Mouse (Mus musculus): ENCODE measurements around the gene Tesk1.
"Not testable (repeated sequence)": the region's sequence is repeated elsewhere in the genome, so short reads cannot be mapped to it uniquely, and the experiment has no call there.

The Tesk1 gene

DNA sequence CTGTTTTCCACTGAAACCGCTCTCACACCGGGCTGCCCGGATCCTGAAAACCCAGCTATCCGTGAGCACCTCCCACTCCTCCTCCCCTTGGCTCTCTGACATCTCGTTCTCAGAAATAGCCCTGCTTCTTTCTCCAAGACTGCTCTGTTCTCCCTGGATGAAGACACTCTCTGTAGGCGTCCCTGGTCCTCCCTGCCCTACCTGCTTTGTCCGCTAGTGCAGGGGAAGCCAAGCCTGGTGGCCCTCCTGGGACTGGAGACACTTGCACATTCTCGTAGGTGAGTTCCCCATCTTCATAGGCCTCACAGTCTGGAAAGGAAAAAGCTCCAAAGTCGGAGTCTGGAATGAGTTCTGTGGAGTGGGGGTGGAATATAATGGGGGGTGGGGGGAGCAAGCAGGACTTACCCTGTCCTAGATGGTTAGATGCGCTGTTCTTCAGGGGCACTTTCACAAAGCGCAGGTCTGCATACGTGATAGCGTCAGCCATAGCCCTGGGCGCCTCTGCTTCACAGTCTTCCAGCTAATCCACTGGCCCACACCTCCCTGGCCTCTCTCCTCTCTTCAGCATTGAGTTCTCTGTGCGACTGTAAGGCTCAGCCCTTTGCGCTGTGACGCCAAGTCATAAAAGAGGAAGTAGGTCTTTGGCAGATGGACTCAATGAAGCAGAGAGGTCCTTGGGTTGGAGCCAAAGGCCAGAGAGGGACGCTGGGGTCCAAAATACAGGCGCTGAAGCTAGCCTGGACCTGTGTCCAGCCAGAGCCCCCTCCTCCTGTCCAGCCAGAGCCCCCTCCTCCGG lies 12.5 kb downstream of the Tesk1 start, which contains the start of gene Cd72:
TSS of gene Cd72 (minus strand) at position 588 of the 796 bp plus-strand sequence.
- DNase-seq, result no peak

DNA sequence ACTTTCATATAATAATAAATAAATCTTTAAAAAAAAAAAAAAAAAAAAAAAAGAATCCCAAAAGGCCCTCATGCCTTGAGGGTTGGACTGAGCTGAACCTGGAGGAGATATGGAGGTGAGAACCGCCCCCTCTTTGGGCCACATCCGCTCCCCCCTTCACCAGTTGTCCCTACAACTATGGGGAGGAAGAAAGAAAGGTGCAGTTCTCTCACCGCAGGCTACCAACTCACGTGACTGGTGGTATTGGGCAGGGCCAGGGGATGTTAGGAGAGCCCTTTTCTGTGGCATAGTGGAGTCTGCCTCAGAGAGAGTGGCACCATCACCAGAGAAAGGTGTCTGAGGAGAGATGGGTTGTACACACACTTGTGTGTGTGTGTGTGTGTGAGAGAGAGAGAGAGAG lies 14.7 kb downstream of the Tesk1 start:
- peak; percentile 74 for DNase-seq

DNA sequence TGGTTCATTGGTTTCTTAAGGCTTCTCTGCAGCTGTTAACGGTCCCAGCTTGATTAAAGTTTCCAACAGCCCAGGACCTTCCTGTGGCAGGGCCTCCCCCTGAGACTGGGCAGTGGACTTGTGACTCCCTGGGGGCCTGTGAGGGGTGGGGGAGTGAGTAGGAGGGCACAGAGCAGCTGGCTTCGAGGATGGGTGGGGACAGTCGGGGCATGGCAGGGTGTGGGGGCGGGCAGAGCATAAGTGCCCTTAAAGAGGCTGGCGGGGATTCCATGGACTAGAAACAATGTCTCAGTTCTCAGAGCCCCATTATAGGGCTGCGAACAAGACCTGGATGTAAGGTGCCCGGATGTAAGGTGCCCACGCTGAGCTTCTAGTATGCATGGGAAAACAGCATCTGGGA lies 15.4 kb downstream of the Tesk1 start:
- peak; percentile 45 for DNase-seq

DNA sequence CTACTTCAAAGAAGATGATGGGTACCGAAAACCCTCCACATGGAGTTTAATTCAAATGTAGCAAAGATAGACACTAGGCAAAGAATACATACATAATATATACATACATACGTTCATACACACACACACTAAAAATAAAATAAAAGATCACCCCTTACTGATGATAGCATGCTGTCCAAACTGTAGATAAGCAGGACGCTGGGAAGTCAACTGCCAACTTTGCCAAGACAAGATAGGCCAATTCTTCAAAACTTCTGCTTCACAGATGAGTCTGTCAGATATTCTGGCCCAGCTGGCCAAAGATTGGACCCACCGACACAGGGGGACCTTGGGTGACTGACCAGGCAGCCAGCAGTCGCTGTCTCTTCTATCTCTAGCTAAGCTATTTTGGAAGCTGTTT lies 21.4 kb downstream of the Tesk1 start:
- DNase-seq, result no peak

DNA sequence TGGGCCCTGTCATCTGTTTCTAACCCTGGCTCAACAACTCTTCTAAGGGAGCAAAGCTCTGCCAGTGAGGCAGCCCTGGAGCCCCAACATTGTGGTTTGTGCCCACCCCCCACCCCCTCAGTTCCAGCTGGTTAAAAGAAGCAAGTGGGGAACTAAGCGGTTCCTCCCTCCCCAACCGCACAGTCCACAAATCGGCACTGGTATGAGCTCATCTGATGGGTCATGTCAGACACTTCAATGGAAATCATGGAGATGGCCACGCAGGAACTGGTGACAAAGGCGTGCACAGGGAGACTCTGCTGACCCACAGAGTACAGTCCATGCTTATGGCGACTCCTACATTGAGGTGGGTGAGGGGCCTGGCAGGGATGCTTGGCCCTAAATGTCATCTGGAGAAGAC lies 24.2 kb downstream of the Tesk1 start:
- no peak for DNase-seq

DNA sequence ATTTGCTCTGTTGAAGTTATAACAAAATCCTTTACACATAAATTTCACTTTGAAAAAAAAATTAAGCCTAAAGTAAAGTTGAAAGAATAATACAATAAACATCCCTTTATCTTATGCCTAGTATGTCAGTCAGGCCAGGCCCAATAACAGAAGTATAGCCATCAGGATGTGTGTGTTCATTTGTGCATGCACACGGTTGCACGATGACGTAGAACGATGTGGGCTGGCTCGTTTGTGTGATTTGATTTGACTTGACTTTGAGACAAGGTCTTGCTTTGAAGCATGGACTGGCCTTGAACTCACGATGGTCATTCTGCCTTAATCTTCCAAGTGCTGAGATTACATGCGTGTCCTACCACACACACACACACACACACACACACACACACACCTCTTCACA lies 25.1 kb downstream of the Tesk1 start:
- DNase-seq, result no peak

DNA sequence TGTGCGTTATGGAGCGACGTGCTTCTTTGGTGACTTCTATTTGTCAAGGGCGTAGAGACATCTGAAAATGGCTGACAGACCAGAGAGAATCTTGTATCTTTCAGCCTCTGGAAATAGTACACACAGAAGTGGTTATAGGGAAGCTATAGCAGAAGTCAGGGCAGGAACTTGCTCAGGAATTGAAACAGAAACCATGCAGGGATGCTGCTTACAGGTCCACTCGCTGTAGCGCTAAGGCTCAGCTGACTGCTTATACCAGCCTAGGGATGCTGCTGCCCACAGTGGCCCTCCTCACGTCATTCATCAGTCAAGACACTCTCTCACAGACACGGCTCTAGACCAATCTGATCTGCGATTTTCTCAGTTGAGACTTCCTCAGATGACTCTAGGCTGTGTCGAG lies 28.6 kb downstream of the Tesk1 start:
- no peak for DNase-seq

DNA sequence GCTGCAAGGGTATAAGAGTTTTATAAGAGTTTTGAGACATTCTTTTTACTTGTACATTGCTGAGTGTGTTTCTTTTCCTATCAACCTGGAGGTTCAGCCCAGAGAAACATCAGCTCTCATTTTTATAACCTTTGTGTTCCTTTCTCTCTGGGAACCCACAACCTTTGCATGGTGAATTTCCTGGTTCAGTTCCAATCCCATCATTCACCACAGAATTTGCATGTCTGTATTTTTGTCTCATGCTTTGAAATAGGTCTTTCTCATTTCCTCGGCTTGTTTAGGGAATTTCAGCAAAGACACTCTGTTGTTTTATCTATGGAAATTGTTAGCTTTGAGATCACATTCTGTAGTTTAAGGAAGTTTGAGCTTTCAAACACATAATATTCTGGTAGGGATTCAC lies 31.9 kb downstream of the Tesk1 start:
- DNase-seq, result no peak

DNA sequence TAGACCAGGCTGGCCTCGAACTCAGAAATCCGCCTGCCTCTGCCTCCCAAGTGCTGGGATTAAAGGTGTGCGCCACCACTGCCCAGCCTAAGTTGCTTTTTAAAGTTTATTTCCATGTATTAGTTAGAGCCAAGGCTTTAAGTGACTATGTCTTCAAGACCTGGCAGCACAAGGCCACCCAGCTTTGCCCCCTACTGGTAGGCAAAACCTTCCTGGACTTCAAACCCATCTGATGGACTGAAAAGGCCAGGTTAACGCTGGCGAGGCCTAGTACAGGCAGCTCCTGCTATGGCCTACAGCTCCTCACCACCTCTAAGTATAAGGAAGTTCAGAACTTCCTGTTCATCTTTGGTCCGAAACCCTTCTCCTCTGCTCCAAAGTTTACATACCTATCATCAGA lies 34.9 kb downstream of the Tesk1 start:
- DNase-seq, result peak; percentile 40

DNA sequence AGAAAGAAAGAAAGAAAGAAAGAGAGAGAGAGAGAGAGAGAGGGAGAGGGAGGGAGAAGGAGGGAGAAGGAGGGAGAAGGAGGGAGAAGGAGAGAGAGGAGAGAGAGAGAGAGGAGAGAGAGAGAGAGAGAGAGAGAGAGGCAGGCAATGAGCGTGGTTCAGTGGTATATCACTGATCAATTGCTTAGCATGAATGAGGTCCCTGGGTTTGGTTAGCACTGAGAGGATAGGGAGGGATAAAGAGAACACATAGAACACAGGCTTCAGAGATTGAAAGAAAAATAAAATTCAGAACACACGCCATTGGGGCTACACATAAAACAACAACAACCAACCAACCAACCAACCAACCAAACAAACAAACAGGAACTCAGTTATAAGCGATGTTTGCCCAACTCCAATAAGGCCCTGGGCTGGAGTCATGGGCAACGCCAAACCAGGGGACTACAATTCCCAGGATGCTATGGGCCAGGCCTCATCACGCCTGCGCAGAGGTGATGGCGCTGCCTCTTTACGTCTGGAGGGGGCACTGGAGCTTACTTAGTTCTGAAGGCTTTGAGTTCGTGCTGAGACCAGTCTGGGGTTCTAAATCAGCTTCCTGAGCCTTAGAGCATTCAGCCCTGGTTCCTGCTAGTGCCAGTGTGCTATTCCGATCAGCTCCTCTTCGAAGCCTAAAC lies 36.3 kb downstream of the Tesk1 start:
- peak; percentile 90 for DNase-seq

DNA sequence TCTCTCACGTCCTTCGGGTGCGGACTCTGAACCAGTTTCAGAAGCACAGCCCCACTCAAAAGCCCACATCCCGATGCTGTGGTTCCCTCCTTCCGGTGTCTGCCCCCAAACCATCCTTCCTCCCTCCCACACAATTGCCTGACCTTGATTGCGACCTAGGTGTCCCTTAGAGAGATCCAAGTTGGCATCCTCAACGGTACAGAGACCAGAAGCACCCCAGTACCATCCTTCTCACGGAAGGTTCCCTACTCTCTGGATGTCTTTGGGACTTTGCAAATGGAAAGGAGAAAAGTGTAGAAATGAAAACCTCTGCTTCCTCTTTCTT lies 36.8 kb downstream of the Tesk1 start:
- DNase-seq, result no peak

DNA sequence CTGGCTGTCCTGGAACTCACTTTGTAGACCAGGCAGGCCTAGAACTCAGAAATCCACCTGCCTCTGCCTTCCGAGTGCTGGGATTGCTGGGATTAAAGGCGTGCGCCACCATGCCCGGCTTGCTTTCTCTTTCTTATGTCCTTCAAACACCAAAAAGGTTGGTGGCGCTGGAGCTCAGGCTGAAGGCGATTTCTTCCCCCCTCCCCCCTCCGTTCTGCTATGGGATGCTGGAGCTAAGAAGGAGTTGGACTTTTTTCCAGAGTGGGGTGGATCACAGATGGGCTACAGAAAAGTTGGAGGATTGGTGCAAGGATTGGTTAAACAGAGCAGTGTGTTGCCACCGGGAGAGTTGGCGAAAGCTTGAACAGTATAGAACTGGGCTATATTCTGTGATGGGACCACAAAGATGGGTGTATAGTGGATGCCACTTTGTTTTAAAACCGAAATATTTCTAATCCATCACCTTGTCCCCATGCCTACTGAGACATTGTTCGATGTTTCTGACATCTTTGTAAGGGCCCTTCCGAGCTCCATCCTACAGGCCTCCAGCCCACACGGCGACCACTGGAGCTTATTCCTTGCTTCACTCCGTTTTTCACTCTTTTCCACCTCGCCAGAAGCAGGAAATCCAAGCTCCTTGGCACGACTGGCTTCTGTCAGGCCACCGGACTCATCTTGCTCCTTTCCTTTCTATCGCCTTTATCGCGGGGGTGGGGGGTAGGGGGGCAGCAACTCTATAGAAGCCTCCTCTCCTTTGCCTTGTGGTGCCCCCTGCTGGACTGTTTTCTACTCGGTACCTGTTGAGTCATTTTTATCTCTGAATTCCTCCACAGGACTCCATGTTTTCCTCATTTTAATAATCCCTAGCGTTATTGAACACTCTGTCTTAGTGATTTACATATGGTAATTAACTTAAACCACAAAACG lies 37.4 kb downstream of the Tesk1 start:
- peak; percentile 80 for DNase-seq

DNA sequence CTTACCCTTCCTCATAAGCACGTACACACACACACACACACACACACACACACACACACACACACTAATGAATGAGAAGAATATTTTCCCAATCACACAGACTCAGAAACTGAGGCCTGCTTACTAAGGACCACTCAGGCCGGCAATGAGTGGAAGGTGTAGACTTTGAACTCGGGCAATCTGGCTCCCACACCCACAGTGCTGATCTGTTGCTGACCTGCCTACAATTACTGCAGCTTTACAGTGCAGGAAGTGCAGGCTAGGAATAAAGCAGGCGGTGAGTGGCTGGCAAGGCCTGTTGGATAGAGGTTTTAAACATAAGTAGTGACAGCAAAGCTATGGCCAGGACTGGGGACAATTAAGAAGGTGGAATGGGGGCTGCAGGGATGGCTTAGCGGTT lies 39.2 kb downstream of the Tesk1 start:
- DNase-seq, result no peak

DNA sequence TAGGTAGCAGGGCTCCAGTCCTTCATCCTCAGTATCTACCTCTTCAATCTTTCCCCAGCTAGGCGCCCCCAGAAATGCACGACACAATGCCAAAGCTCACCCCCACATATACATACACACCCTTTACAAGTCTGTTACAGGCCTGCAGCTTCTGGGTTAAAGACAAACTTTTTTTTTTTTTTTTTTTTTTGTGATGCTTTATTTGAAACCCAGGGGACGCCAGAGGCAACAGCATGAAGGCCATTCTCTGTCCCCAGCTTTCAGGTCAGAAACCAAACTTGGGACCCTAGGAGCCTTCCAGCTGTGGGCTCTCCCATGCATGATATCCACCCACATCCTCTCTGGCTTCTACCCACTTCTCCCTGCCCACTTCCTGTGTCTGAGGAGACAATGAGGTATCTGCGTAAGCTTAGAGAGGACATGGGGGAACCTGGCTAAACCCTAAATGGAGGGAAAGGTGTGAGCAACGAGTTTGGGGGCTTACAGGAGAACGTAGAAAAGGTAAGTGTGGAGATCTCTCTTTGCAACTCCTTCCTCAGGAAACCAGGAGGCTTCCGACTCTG lies 40.2 kb downstream of the Tesk1 start:
- peak; percentile 77 for DNase-seq

DNA sequence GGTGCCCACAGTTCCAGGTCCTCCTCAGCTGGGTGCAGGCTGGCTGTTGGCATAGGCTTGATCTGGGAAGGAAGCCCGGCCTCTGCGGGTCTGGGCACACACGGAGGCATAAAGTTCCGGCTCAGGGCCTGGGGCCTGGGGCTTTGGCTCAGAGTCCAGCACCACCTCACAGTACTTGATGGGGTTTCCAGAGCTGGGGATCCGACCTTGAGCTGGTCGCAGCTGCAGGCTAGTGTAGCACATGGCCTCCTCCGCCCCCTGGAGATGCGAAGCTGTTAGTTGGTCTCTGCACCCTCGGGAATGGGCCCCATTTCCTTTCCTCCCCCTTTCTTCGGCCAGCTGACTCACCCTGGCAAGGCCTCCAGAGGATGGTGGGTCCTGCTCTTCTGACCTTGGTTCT lies 40.9 kb downstream of the Tesk1 start:
- DNase-seq, result peak; percentile 58

DNA sequence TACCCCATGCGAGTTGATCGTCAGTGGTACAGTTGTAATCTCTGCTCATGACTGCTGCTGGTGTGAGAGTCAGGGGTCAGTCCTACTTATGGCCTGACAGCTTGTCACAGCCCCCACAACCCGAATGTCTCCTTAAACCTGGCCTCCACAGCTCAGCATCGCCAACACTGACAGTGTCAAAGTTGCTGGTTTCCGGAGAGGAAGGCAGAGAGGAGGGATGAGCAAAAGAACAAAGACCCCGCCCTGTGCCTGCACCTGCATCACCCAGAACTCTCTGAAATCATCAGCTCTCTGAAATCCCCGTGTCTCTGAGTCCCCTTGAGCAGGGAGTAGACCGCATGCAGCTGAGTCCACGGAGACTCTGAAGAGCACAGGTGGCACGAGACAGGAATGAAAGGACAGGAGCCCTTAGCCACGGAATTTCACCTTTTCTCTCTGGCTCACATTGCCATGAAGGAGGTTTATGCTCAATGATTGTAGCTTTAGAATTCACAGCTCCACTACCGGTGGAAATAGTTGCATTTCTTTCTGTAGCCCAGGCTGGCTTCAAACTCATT lies 41.9 kb downstream of the Tesk1 start, which contains the start of gene Sit1:
TSS of gene Sit1 (minus strand) at position 200 of the 557 bp plus-strand sequence.
- peak; percentile 83 for DNase-seq

DNA sequence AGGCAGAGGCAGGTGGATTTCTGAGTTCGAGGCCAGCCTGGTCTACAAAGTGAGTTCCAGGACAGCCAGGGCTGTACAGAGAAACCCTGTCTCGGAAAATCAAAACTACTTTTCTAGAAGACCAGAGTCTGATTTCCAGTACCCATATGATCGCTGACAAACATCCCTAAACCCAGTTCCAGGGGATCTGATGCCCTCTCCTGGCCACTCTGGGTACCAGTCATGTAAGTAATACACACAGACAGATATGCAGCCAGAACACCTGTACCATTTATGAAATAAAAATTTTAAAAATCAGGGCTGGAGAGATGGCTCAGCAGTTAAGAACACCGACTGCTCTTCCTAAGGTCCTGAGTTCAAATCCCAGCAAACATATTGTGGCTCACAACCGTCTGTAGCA lies 43.9 kb downstream of the Tesk1 start:
- DNase-seq, result not testable (repeated sequence)

DNA sequence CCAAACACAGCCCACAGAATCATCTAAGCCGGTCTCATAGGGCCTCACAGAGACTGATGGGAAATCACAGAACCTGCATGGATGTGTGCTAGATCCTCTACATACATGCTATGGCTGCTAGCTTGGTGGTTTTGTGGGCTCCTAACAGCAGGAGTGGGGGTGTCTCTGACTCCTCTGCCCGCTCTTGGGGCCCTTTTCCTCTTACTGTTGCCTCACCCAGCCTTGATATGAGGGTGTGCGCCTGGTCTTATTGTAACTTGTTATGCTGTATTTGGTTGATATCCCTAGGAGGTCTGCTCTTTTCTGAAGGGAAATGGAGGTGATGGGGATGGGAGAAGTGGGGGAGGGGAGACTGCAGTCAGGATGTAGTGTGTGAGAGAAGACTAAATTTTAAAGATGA lies 47.9 kb downstream of the Tesk1 start:
- no peak for DNase-seq

DNA sequence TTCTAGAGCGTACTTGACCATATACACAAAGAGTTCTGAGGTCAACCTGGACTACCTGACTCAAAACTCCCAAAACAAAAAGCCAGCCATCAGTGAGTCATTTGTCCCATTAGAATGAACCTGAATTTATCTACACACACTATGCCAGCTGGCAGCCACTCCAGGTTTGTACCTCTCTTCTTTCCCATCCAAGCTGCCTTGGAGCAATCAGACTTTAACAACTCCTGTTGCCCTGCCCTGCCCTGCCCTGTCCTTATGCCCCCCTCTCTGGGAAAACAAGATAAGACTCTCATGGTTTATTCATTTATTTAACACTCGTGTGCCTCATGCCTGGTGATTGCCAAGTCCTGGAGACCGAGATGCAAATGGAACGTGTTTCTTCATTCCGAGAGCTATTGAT lies 49.1 kb downstream of the Tesk1 start:
- no peak for DNase-seq

DNA sequence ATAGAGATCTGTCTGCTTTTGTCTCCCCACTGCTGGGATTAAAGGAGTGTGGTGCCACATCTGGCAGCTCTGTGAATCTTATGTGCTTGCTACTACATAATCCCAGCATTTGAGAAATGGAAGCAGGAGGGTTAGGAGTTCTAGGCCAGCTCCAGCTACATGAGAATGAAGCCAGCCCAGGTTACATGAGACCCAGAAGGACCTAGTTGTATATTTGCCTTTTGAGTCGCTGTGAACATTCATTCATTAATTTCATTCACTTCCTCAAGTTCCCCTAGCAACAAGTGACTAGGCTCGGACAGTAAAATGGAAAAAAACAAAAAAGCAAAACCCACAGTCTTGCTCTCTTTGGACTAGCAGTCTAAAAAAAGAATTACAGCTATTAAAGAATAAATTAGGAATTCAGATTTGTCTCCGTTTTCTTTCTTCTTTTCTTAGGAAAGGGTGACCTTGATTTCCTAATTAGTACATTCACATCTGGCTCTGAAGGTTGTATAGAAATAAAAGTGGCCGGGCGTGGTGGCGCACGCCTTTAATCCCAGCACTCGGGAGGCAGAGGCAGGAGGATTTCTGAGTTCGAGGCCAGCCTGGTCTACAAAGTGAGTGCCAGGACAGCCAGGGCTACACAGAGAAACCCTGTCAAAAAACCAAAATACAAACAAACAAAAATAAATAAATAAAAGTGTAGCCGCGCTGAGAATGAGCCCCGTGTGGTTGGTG lies 50.5 kb downstream of the Tesk1 start:
- no peak for DNase-seq

DNA sequence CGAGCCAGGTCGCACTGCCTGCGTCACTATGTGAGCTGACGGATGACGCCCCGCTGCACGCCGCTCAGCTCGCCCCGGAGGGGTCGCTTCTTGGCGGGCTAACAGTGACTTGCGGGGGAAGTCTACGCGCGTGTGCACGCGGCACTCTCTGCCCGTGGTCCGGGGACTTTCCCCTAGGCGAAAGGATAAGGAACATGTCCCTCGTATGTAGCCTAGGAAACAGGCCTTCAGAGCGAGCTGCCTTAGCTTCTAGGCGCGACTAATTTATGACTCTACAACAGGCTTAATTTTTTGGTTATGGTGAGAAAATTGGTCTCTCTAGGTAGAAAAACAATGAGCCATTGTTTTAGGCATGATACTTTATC lies 51.1 kb downstream of the Tesk1 start, which contains the start of gene Ccdc107:
TSS of gene Ccdc107 (plus strand) at position 80 of the 365 bp plus-strand sequence.
- peak; percentile 90 for DNase-seq
